Mouse (Mus musculus): ENCODE results near the gene Gm9803. TPM values are rescaled to one million over a fixed set of nuclear protein-coding genes. Genes with fewer than 3 reads are reported as not detected.

Gene Gm9803
- polyA plus RNA-seq, 1 experiment from 2014 or later: 6.6 TPM

GRCm38 (mm10) chr10:43485751-43486268, 38.1 kb upstream of the Gm9803 start:
- H3K36me3 ChIP-seq (replicated peaks): no peaks in the 10 kb centered on the region
- H3K9me3 ChIP-seq (replicated peaks): no peaks in the 10 kb centered on the region
- no peak overlapping the region for H3K4me2 ChIP-seq
- peaks cover 63% of the 10 kb centered on the region for H3K4me1 ChIP-seq (replicated peaks)
- no peak overlapping the region for H3K4me3 ChIP-seq (replicated peaks)
- 54% methylated on average over 6 of the region's 6 CpGs for WGBS (ENCODE audit: insufficient replicate concordance)
- no peak for ATAC-seq (ENCODE audit: insufficient read depth)
- no peak overlapping the region for H3K27ac ChIP-seq (replicated peaks)
- H3K9ac ChIP-seq: no peak overlapping the region
- H3K27me3 ChIP-seq: no peaks in the 10 kb centered on the region

GRCm38 (mm10) chr10:43487441-43488010, 36.4 kb upstream of the Gm9803 start:
- Histone ChIP-seq H3K4me3 (replicated peaks) (no peak overlapping the region), H3K27ac (replicated peaks) (peak overlapping the region; percentile 33), H3K36me3 (replicated peaks) (no peaks in the 10 kb centered on the region), H3K27me3 (no peaks in the 10 kb centered on the region), H3K4me2 (no peak overlapping the region), H3K9ac (no peak overlapping the region), H3K4me1 (replicated peaks) (peaks cover 49% of the 10 kb centered on the region), H3K9me3 (replicated peaks) (no peaks in the 10 kb centered on the region)
- 85% methylated on average over 3 of the region's 3 CpGs for WGBS (ENCODE audit: insufficient replicate concordance)
- ATAC-seq (ENCODE audit: insufficient read depth): no peak

- peaks cover 47% of the 10 kb centered on the region for H3K4me1 ChIP-seq (replicated peaks)
- WGBS (ENCODE audit: insufficient replicate concordance): 53% methylated on average over 4 of the region's 4 CpGs
Measured at GRCm38 (mm10) chr10:43488258-43488657, 35.6 kb upstream of the Gm9803 start.

GRCm38 (mm10) chr10:43489139-43489538, 34.7 kb upstream of the Gm9803 start:
- Histone ChIP-seq H3K27ac (replicated peaks) (no peak overlapping the region), H3K4me2 (no peak overlapping the region), H3K4me3 (replicated peaks) (no peak overlapping the region), H3K36me3 (replicated peaks) (no peaks in the 10 kb centered on the region), H3K4me1 (replicated peaks) (peaks cover 41% of the 10 kb centered on the region), H3K9me3 (replicated peaks) (no peaks in the 10 kb centered on the region), H3K27me3 (no peaks in the 10 kb centered on the region), H3K9ac (no peak overlapping the region)
- ATAC-seq (ENCODE audit: insufficient read depth): no peak
- WGBS (ENCODE audit: insufficient replicate concordance): 73% methylated on average over 7 of the region's 7 CpGs

More at GRCm38 (mm10) chr10:43488258-43488657, 35.6 kb upstream of the Gm9803 start:
- Histone ChIP-seq H3K27ac (replicated peaks) (no peak overlapping the region), H3K4me3 (replicated peaks) (no peak overlapping the region), H3K9me3 (replicated peaks) (no peaks in the 10 kb centered on the region), H3K27me3 (no peaks in the 10 kb centered on the region), H3K9ac (no peak overlapping the region), H3K4me2 (no peak overlapping the region), H3K36me3 (replicated peaks) (no peaks in the 10 kb centered on the region)
- no peak for ATAC-seq (ENCODE audit: insufficient read depth)

GRCm38 (mm10) chr10:43489550-43489949, 34.3 kb upstream of the Gm9803 start:
- H3K9ac ChIP-seq: no peak overlapping the region
- H3K27me3 ChIP-seq: no peaks in the 10 kb centered on the region
- 35% methylated on average over 6 of the region's 6 CpGs for WGBS (ENCODE audit: insufficient replicate concordance)
- peaks cover 41% of the 10 kb centered on the region for H3K4me1 ChIP-seq (replicated peaks)
- no peak overlapping the region for H3K4me2 ChIP-seq
- ATAC-seq (ENCODE audit: insufficient read depth): peak; percentile 35
- no peaks in the 10 kb centered on the region for H3K9me3 ChIP-seq (replicated peaks)
- 0 out of 2 replicates have a peak, but pooled peaks cover 4% of the 10 kb centered on the region for H3K36me3 ChIP-seq (replicated peaks)
- H3K4me3 ChIP-seq (replicated peaks): no peak overlapping the region
- peak overlapping the region; percentile 51 for H3K27ac ChIP-seq (replicated peaks)

- Histone ChIP-seq H3K9ac (no peak overlapping the region), H3K4me3 (replicated peaks) (no peak overlapping the region), H3K36me3 (replicated peaks) (peaks cover 7% of the 10 kb centered on the region; the same call in 1 of the 2 replicates), H3K27me3 (no peaks in the 10 kb centered on the region), H3K4me2 (no peak overlapping the region), H3K9me3 (replicated peaks) (no peaks in the 10 kb centered on the region), H3K4me1 (replicated peaks) (peaks cover 41% of the 10 kb centered on the region), H3K27ac (replicated peaks) (peak overlapping the region; percentile 51)
- no peak for ATAC-seq (ENCODE audit: insufficient read depth)
- 66% methylated on average over 8 of the region's 8 CpGs for WGBS (ENCODE audit: insufficient replicate concordance)
Measured at GRCm38 (mm10) chr10:43490034-43490433, 33.9 kb upstream of the Gm9803 start.

GRCm38 (mm10) chr10:43490846-43491245, 33.0 kb upstream of the Gm9803 start:
- H3K27ac ChIP-seq (replicated peaks): no peak overlapping the region
- H3K4me1 ChIP-seq (replicated peaks): peaks cover 38% of the 10 kb centered on the region
- H3K4me3 ChIP-seq (replicated peaks): no peak overlapping the region
- no peaks in the 10 kb centered on the region for H3K27me3 ChIP-seq
- no peak overlapping the region for H3K9ac ChIP-seq
- WGBS (ENCODE audit: insufficient replicate concordance): 62% methylated on average over 5 of the region's 5 CpGs
- peak; percentile 11; the same call in 1 of the 2 replicates for ATAC-seq (ENCODE audit: insufficient read depth)
- no peak overlapping the region for H3K4me2 ChIP-seq
- peaks cover 10% of the 10 kb centered on the region; the same call in 1 of the 2 replicates for H3K36me3 ChIP-seq (replicated peaks)
- H3K9me3 ChIP-seq (replicated peaks): no peaks in the 10 kb centered on the region

- Histone ChIP-seq H3K36me3 (replicated peaks) (peaks cover 19% of the 10 kb centered on the region), H3K27ac (replicated peaks) (no peak overlapping the region), H3K27me3 (no peaks in the 10 kb centered on the region), H3K9ac (no peak overlapping the region), H3K4me2 (no peak overlapping the region), H3K9me3 (replicated peaks) (no peaks in the 10 kb centered on the region), H3K4me1 (replicated peaks) (no peaks in the 10 kb centered on the region), H3K4me3 (replicated peaks) (no peak overlapping the region)
- 80% methylated on average over 4 of the region's 4 CpGs for WGBS (ENCODE audit: insufficient replicate concordance)
- no peak for ATAC-seq (ENCODE audit: insufficient read depth)
Measured at GRCm38 (mm10) chr10:43502599-43502998, 21.3 kb upstream of the Gm9803 start.

DNA sequence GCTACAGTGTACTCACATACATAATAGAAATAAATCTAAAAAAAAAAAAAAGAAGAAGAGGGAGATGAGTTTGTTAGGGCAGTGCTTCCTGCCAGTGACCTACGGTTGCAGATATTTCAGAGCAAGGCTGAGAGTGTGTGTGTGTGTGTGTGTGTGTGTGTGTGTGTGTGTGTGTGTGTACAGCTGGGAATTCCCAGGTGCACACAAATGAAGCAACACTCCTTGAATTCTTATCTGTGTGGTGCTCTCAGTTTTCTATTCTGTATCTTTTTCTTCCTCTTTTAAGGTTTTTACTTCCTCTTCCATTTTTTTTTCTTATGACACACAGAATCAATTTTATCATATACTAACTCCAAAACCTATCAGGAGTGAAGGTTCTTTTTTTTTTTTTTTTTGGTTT, 19.6 kb upstream of the Gm9803 start:
- Histone ChIP-seq H3K4me2 (no peak overlapping the region), H3K9ac (no peak overlapping the region), H3K27me3 (no peaks in the 10 kb centered on the region), H3K36me3 (replicated peaks) (peaks cover 7% of the 10 kb centered on the region; the same call in 1 of the 2 replicates), H3K9me3 (replicated peaks) (no peaks in the 10 kb centered on the region), H3K4me3 (replicated peaks) (no peak overlapping the region), H3K4me1 (replicated peaks) (no peaks in the 10 kb centered on the region), H3K27ac (replicated peaks) (no peak overlapping the region)
- no peak for ATAC-seq (ENCODE audit: insufficient read depth)
- 54% methylated on average over 1 of the region's 1 CpGs for WGBS (ENCODE audit: insufficient replicate concordance)

DNA sequence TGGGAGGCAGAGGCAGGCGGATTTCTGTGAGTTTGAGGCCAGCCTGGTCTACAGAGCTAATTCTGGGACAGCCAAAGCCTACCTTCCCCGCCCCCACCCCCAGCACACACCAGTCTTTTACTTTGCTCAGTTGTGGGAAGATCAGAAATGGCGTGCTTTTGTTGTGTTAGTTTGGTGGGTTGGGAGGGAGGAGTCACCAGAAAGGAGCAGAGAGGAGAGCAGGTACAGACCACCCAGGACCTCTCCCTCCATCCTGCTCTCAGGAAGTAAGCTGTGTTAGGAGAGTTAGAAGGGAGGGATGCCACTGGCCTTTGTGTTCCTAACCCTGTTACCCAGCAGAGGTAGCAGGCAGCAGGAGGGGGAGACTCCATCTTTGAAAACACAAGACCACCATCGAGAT, 16.8 kb upstream of the Gm9803 start:
- Histone ChIP-seq H3K4me3 (replicated peaks) (no peak overlapping the region), H3K4me1 (replicated peaks) (no peaks in the 10 kb centered on the region), H3K27ac (replicated peaks) (no peak overlapping the region), H3K36me3 (replicated peaks) (peaks cover 25% of the 10 kb centered on the region), H3K9ac (no peak overlapping the region), H3K4me2 (no peak overlapping the region), H3K27me3 (no peaks in the 10 kb centered on the region), H3K9me3 (replicated peaks) (no peaks in the 10 kb centered on the region)
- WGBS (ENCODE audit: insufficient replicate concordance): 64% methylated on average over 4 of the region's 4 CpGs
- ATAC-seq (ENCODE audit: insufficient read depth): no peak

DNA sequence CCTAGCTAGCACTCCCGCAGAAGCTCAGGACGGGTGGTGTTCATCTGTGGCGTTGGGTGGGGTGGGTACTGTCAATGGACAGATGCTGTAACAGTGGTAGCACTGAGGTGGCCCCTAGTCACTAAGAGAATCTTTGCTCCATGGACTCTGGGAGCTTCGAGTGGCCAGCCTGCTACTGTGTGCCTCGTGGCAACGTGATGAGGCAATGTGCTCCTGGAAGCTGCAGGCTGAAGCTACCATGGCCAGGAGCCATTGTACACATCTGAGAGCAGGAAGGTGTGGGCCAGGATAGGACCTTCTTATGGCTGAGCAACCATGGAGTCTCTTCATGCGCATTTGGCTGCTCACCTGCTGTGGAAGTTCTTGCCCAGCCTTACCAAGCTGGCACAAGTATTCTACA, 14.7 kb upstream of the Gm9803 start:
- peaks cover 28% of the 10 kb centered on the region for H3K36me3 ChIP-seq (replicated peaks)
- ATAC-seq (ENCODE audit: insufficient read depth): no peak

DNA sequence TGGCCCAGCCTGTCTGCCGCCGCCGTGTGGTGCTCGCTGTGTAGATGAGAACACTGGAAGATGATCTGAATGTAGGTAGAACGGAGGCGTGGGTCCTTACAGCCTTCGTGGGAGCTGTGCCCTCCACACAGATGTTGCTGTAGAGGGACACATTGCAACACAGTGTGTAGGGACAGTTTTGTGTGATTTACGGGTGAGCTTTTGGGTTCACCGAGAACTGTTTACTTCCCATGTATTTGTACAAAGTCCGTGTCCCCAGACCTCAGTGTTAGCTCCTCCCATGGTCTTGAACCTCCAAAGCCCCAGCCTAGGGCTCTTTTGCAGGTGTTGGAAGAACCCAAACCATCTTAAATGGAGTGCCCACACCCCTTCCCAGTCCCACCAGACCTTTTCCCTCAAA, 10.9 kb upstream of the Gm9803 start:
- Histone ChIP-seq H3K27me3 (no peaks in the 10 kb centered on the region), H3K4me1 (replicated peaks) (peaks cover 3% of the 10 kb centered on the region; the same call in 1 of the 2 replicates), H3K36me3 (replicated peaks) (peaks cover 28% of the 10 kb centered on the region), H3K4me3 (replicated peaks) (no peak overlapping the region), H3K9ac (no peak overlapping the region), H3K4me2 (no peak overlapping the region), H3K27ac (replicated peaks) (no peak overlapping the region), H3K9me3 (replicated peaks) (no peaks in the 10 kb centered on the region)
- 79% methylated on average over 10 of the region's 10 CpGs for whole genome bisulfite sequencing (ENCODE audit: insufficient replicate concordance)
- ATAC-seq (ENCODE audit: insufficient read depth): peak; percentile 56

More for the DNA sequence above, 14.7 kb upstream of the Gm9803 start:
- Histone ChIP-seq H3K27me3 (no peaks in the 10 kb centered on the region), H3K4me1 (replicated peaks) (peaks cover 3% of the 10 kb centered on the region; the same call in 1 of the 2 replicates), H3K9me3 (replicated peaks) (no peaks in the 10 kb centered on the region), H3K4me3 (replicated peaks) (no peak overlapping the region), H3K27ac (replicated peaks) (no peak overlapping the region), H3K4me2 (no peak overlapping the region), H3K9ac (no peak overlapping the region)
- WGBS (ENCODE audit: insufficient replicate concordance): 75% methylated on average over 7 of the region's 7 CpGs
